Mouse (Mus musculus) CH12.LX (cell line): Measurements from ENCODE around the gene Snx4. TPM values are rescaled to one million over a fixed set of nuclear protein-coding genes. Genes with fewer than 3 reads are reported as not detected.

ENCODE experiments used
- DNase-seq: peaks from one replicate; pipeline ENCODE4 v3.0.0-alpha.2; 2013; ENCODE audit errors: extremely low read depth
- H3K27ac ChIP-seq: 2 replicates; pipeline ENCODE4 v1.5.1; 2012; ENCODE audit warnings: low read depth, mild to moderate bottlenecking, control low read depth, moderate library complexity; ENCODE audit not compliant: insufficient read depth
- H3K27me3 ChIP-seq: replicated peaks from 2 replicates; pipeline ENCODE3; 2012; ENCODE audit warnings: inconsistent platforms
- H3K36me3 ChIP-seq, 2 experiments: replicated peaks in 1 of 2; 2 replicates each; pipeline versions ENCODE3 to v1.6.1; 2012; ENCODE audit warnings: inconsistent platforms in 1 of 2, low read length in 1 of 2, mild to moderate bottlenecking in 1 of 2, mixed read lengths in 1 of 2, moderate library complexity in 1 of 2; ENCODE audit not compliant: control insufficient read depth in 1 of 2, insufficient read depth in 1 of 2
- H3K4me1 ChIP-seq, 2 experiments: 2 replicates each; pipeline ENCODE4 v1.6.1; 2012; ENCODE audit warnings: inconsistent platforms in 1 of 2, moderate library complexity in 1 of 2; ENCODE audit not compliant: insufficient read depth in 2 of 2, control insufficient read depth in 1 of 2
- H3K4me2 ChIP-seq: 2 replicates; pipeline ENCODE4 v1.6.1; 2012; ENCODE audit warnings: low read depth, mild to moderate bottlenecking, control low read depth; ENCODE audit not compliant: poor library complexity, insufficient read depth, severe bottlenecking
- H3K4me3 ChIP-seq, 3 experiments: fragments of 150-350 bp in 1 of 3; sonication (generic) in 1 of 3; replicated peaks in 1 of 3; 2 replicates each; pipeline versions ENCODE3 to v1.5.1; 2011 to 2012; ENCODE audit warnings: low read depth in 2 of 3, low read length in 2 of 3, mild to moderate bottlenecking in 2 of 3, moderate library complexity in 2 of 3, control low read depth in 1 of 3, improper control_type of control experiment in 1 of 3, inconsistent platforms in 1 of 3, mixed read lengths in 1 of 3; ENCODE audit not compliant: poor library complexity in 1 of 3
- H3K79me2 ChIP-seq: replicated peaks from 2 replicates; pipeline ENCODE4 v1.6.1; 2012; ENCODE audit warnings: mild to moderate bottlenecking, moderate library complexity; ENCODE audit not compliant: control insufficient read depth, poor library complexity, insufficient read depth, severe bottlenecking; ENCODE audit errors: extremely low read depth
- H3K9ac ChIP-seq: 2 replicates; pipeline ENCODE4 v1.6.1; 2012; ENCODE audit warnings: low read depth, mild to moderate bottlenecking, control low read depth, moderate library complexity; ENCODE audit not compliant: insufficient read depth
- H3K9me3 ChIP-seq: replicated peaks from 2 replicates; pipeline ENCODE3; 2012; ENCODE audit warnings: low read length, inconsistent platforms, mixed read lengths
- BHLHE40 ChIP-seq: IDR thresholded peaks from 2 replicates; pipeline ENCODE4 v1.6.1; 2011; ENCODE audit warnings: mild to moderate bottlenecking, low read depth, low read length, improper control_type of control experiment
- CHD1 ChIP-seq: IDR thresholded peaks from 2 replicates; pipeline ENCODE4 v1.6.1; 2012; ENCODE audit warnings: low read depth, low read length, improper control_type of control experiment, inconsistent platforms
- CHD2 ChIP-seq: IDR thresholded peaks from 2 replicates; pipeline ENCODE4 v1.6.1; 2011; ENCODE audit warnings: low read length, improper control_type of control experiment
- CTCF ChIP-seq, 2 experiments: IDR thresholded peaks in 1 of 2; conservative IDR thresholded peaks in 1 of 2; 2 replicates each; pipeline ENCODE4 v1.5.1; 2011 to 2012; ENCODE audit warnings: low read depth in 2 of 2, low read length in 2 of 2, improper control_type of control experiment in 1 of 2, inconsistent platforms in 1 of 2, mild to moderate bottlenecking in 1 of 2, moderate library complexity in 1 of 2
- E2F4 ChIP-seq: IDR thresholded peaks from 2 replicates; pipeline ENCODE4 v1.6.1; 2011; ENCODE audit warnings: low read depth, low read length, improper control_type of control experiment; ENCODE audit not compliant: insufficient replicate concordance
- ELF1 ChIP-seq: IDR thresholded peaks from 2 replicates; pipeline ENCODE4 v1.6.1; 2014; ENCODE audit warnings: low read depth, mild to moderate bottlenecking, inconsistent platforms, low read length, improper control_type of control experiment
- ETS1 ChIP-seq: conservative IDR thresholded peaks from 2 replicates; pipeline ENCODE4 v1.6.1; 2012; ENCODE audit warnings: low read depth, mild to moderate bottlenecking, inconsistent platforms, low read length, improper control_type of control experiment, moderate library complexity
- HCFC1 ChIP-seq: IDR thresholded peaks from 2 replicates; pipeline ENCODE4 v1.6.1; 2012; ENCODE audit warnings: low read depth, mild to moderate bottlenecking, inconsistent platforms, low read length, improper control_type of control experiment
- JUN ChIP-seq: IDR thresholded peaks from 2 replicates; pipeline ENCODE4 v1.6.1; 2011; ENCODE audit warnings: low read depth, mild to moderate bottlenecking, low read length, improper control_type of control experiment, moderate library complexity; ENCODE audit not compliant: insufficient read depth
- KAT2A ChIP-seq: IDR thresholded peaks from 2 replicates; pipeline ENCODE4 v1.6.1; 2012; ENCODE audit warnings: low read length, improper control_type of control experiment, inconsistent platforms; ENCODE audit not compliant: insufficient replicate concordance
- MAZ ChIP-seq: IDR thresholded peaks from 2 replicates; pipeline ENCODE4 v1.6.1; 2012; ENCODE audit warnings: low read depth, mild to moderate bottlenecking, inconsistent platforms, low read length, improper control_type of control experiment, moderate library complexity
- MEF2A ChIP-seq: IDR thresholded peaks from 2 replicates; pipeline ENCODE4 v1.6.1; 2014; ENCODE audit warnings: low read depth, mild to moderate bottlenecking, inconsistent platforms, low read length, improper control_type of control experiment, borderline replicate concordance
- MXI1 ChIP-seq: IDR thresholded peaks from 2 replicates; pipeline ENCODE4 v1.6.1; 2011; ENCODE audit warnings: mild to moderate bottlenecking, low read depth, low read length, improper control_type of control experiment
- NELFE ChIP-seq: IDR thresholded peaks from 2 replicates; pipeline ENCODE4 v1.6.1; 2011; ENCODE audit warnings: low read depth, low read length, improper control_type of control experiment
- NRF1 ChIP-seq: IDR thresholded peaks from 2 replicates; pipeline ENCODE4 v1.6.1; 2014; ENCODE audit warnings: low read depth, mild to moderate bottlenecking, inconsistent platforms, low read length, improper control_type of control experiment, moderate library complexity
- PAX5 ChIP-seq: IDR thresholded peaks from 2 replicates; pipeline ENCODE4 v1.6.1; 2012; ENCODE audit warnings: low read length, inconsistent platforms, mixed read lengths
- POLR2A ChIP-seq: IDR thresholded peaks from 2 replicates; pipeline ENCODE4 v1.6.1; 2011; ENCODE audit warnings: low read depth, mild to moderate bottlenecking, improper control_type of control experiment, low read length
- POLR2AphosphoS2 ChIP-seq: IDR thresholded peaks from 2 replicates; pipeline ENCODE4 v1.6.1; 2011; ENCODE audit warnings: low read depth, low read length, improper control_type of control experiment
- SIN3A ChIP-seq: IDR thresholded peaks from 2 replicates; pipeline ENCODE4 v1.6.1; 2012; ENCODE audit warnings: low read length, improper control_type of control experiment, inconsistent platforms
- SMC3 ChIP-seq: IDR thresholded peaks from 2 replicates; pipeline ENCODE4 v1.6.1; 2011; ENCODE audit warnings: low read depth, low read length, improper control_type of control experiment
- TBP ChIP-seq: conservative IDR thresholded peaks from 2 replicates; pipeline ENCODE4 v1.6.1; 2011; ENCODE audit warnings: low read depth, low read length, improper control_type of control experiment
- UBTF ChIP-seq: IDR thresholded peaks from 2 replicates; pipeline ENCODE4 v1.6.1; 2012; ENCODE audit warnings: low read depth, mild to moderate bottlenecking, inconsistent platforms, low read length, improper control_type of control experiment, moderate library complexity
- ZC3H11A ChIP-seq: IDR thresholded peaks from 2 replicates; pipeline ENCODE4 v1.6.1; 2012; ENCODE audit warnings: low read depth, mild to moderate bottlenecking, inconsistent platforms, low read length, improper control_type of control experiment
- ZKSCAN1 ChIP-seq: IDR thresholded peaks from 2 replicates; pipeline ENCODE4 v1.6.1; 2012; ENCODE audit warnings: low read depth, inconsistent platforms, low read length, improper control_type of control experiment, borderline replicate concordance
- dilution Hi-C: fragments of 300-500 bp; cut with MboI; formaldehyde crosslinking; loops from 2 replicates; pipeline ENCODE4 v1.14.3; 2020; ENCODE audit warnings: low sequenced_read_pairs; ENCODE audit not compliant: extremely low pct_unique_long_range_greater_than_20kb, extremely low pct_ligation_motif_present
- in situ Hi-C: fragments of 300-500 bp; cut with MboI; formaldehyde crosslinking; loops from 3 replicates; pipeline ENCODE4 v1.14.3; 2019; ENCODE audit warnings: low sequenced_read_pairs, low pct_ligation_motif_present, low pct_unique_long_range_greater_than_20kb, mixed read lengths
- polyA plus RNA-seq: library from polyadenylated mRNA; unstranded; fragments of >175 nt; gene quantifications from 2 replicates; pipeline ENCODE4 v1.2.1, GENCODE M21; 2012; ENCODE audit warnings: low read depth; ENCODE audit not compliant: insufficient read length
- total RNA-seq, 2 experiments: library from RNA; depleted of rRNA; stranded (reverse); fragments of 300-350 nt in 1 of 2; fragments of >200 nt in 1 of 2; gene quantifications; 2 replicates each; pipeline ENCODE4 v1.2.3; 2012 to 2014

The Snx4 gene
- total RNA-seq (2012; rRNA removed) (77.9 and 88.3 TPM in 2 replicates), total RNA-seq (2014; rRNA removed) (168 and 183 TPM in 2 replicates), polyA plus RNA-seq (103 and 105 TPM in 2 replicates)

GRCm38 (mm10) chr16:33251194-33252051 lies at the start of gene Snx4:
Gene Snx4, plus strand, starts transcription at chr16:33251442.
- H3K9ac ChIP-seq = peak within 1 kb of the TSS; percentile 80
- in situ Hi-C loops (no loop called here), dilution Hi-C loops (no loop called here)
- peaks cover 18 to 55% of the 10 kb centered on the region in 2 experiments for H3K4me1 ChIP-seq
- H3K36me3 ChIP-seq = peaks cover 4 to 32% of the 10 kb centered on the region in 2 experiments
- H3K27ac ChIP-seq = peak within 1 kb of the TSS; percentile 22
- peaks cover 57% of the 10 kb centered on the region for H3K79me2 ChIP-seq
- peak; percentile 93 for DNase-seq
- peaks cover 3% of the 10 kb centered on the region for H3K9me3 ChIP-seq
- H3K4me3 ChIP-seq = peak within 1 kb of the TSS; percentile 85 to 91 (median 85)
- peak; percentile 83 for TF ChIP-seq NELFE
- TF ChIP-seq CHD1 = peak; percentile 54; the same call in 1 of the 2 replicates
- TF ChIP-seq HCFC1 = peak; percentile 19
- TF ChIP-seq SMC3 = no peak
- no peak; the same call in 1 of the 2 replicates for TF ChIP-seq TBP
- 0 out of 2 replicates have a peak, but pooled peaks have one; percentile 11 for TF ChIP-seq E2F4
- peak; percentile 99 for TF ChIP-seq NRF1
- peak; percentile 81 for TF ChIP-seq POLR2A
- no peak for TF ChIP-seq ZC3H11A
- TF ChIP-seq JUN = no peak
- TF ChIP-seq PAX5 = no peak
- TF ChIP-seq CHD2 = no peak
- TF ChIP-seq SIN3A = peak; percentile 75
- TF ChIP-seq MEF2A = 0 out of 2 replicates have a peak, but pooled peaks have one; percentile 34
- TF ChIP-seq ZKSCAN1 = no peak
- peak; percentile 76; the same call in 1 of the 2 replicates for TF ChIP-seq UBTF
- peak; percentile 85 for TF ChIP-seq MAZ
- peak; percentile 20; the same call in 1 of the 2 replicates for TF ChIP-seq BHLHE40
- peak; percentile 82; the same call in 1 of the 2 replicates for TF ChIP-seq POLR2AphosphoS2
- TF ChIP-seq ETS1 = no peak
- peak; percentile 57; the same call in 1 of the 2 replicates for TF ChIP-seq ELF1
- TF ChIP-seq MXI1 = peak; percentile 3
- TF ChIP-seq KAT2A = 0 out of 2 replicates have a peak, but pooled peaks have one; percentile 8
- no peak for TF ChIP-seq CTCF (conservative IDR thresholded peaks at IDR 0.05 in 1 of 2, IDR thresholded peaks at IDR 0.05 in 1 of 2; ENCODE audit: low read depth in 2 of 2, low read length in 2 of 2)
- peak within 1 kb of the TSS; percentile 81 for H3K4me2 ChIP-seq
- H3K27me3 ChIP-seq = no peaks in the 10 kb centered on the region
